Mouse (Mus musculus): ENCODE measurements around the gene Lce1l. TPM values are rescaled to one million over a fixed set of nuclear protein-coding genes. Genes with fewer than 3 reads are reported as not detected.

Lce1l gene
- polyA plus RNA-seq, 1 experiment from 2014 or later: not detected

Other genes with a start within 250 kb of the Lce1l start
- not detected in 2 replicates for gene 2210017I01Rik, start 243.8 kb downstream of the Lce1l start, polyA plus RNA-seq (2015; fragmentation: Nextera tagmentation; extraction: Ambion mirVana)
- gene Lce6a, start 229.6 kb downstream of the Lce1l start, polyA plus RNA-seq (2015; fragmentation: Nextera tagmentation; extraction: Ambion mirVana): not detected in 2 replicates
- not detected in 2 replicates for gene Lce1a1, start 203.0 kb downstream of the Lce1l start, polyA plus RNA-seq (2015; fragmentation: Nextera tagmentation; extraction: Ambion mirVana)
- not detected in 2 replicates for gene Lce1b, start 194.4 kb downstream of the Lce1l start, polyA plus RNA-seq (2015; fragmentation: Nextera tagmentation; extraction: Ambion mirVana)
- not detected in 2 replicates for gene Lce1a2, start 181.0 kb downstream of the Lce1l start, polyA plus RNA-seq (2015; fragmentation: Nextera tagmentation; extraction: Ambion mirVana)
- gene Lce1c, start 172.0 kb downstream of the Lce1l start, polyA plus RNA-seq (2015; fragmentation: Nextera tagmentation; extraction: Ambion mirVana): not detected in 2 replicates
- not detected in 2 replicates for gene Lce1d, start 164.1 kb downstream of the Lce1l start, polyA plus RNA-seq (2015; fragmentation: Nextera tagmentation; extraction: Ambion mirVana)
- not detected in 2 replicates for gene Lce1e, start 142.2 kb downstream of the Lce1l start, polyA plus RNA-seq (2015; fragmentation: Nextera tagmentation; extraction: Ambion mirVana)
- gene Lce1f, start 130.9 kb downstream of the Lce1l start, polyA plus RNA-seq (2015; fragmentation: Nextera tagmentation; extraction: Ambion mirVana): not detected in 2 replicates
- gene Gm38119, start 112.2 kb downstream of the Lce1l start, polyA plus RNA-seq (2015; fragmentation: Nextera tagmentation; extraction: Ambion mirVana): not detected in 2 replicates
- not detected in 2 replicates for gene Lce1g, start 98.9 kb downstream of the Lce1l start, polyA plus RNA-seq (2015; fragmentation: Nextera tagmentation; extraction: Ambion mirVana)
- gene Lce1h, start 86.2 kb downstream of the Lce1l start, polyA plus RNA-seq (2015; fragmentation: Nextera tagmentation; extraction: Ambion mirVana): not detected in 2 replicates
- gene Lce1i, start 72.4 kb downstream of the Lce1l start, polyA plus RNA-seq (2015; fragmentation: Nextera tagmentation; extraction: Ambion mirVana): not detected in 2 replicates
- gene Lce1j, start 60.8 kb downstream of the Lce1l start, polyA plus RNA-seq (2015; fragmentation: Nextera tagmentation; extraction: Ambion mirVana): not detected in 2 replicates
- gene Lce1k, start 43.4 kb downstream of the Lce1l start, polyA plus RNA-seq (2015; fragmentation: Nextera tagmentation; extraction: Ambion mirVana): not detected in 2 replicates
- not detected in 2 replicates for gene Kprp, start 24.0 kb downstream of the Lce1l start, polyA plus RNA-seq (2015; fragmentation: Nextera tagmentation; extraction: Ambion mirVana)
- gene 2310050C09Rik, start 18.9 kb upstream of the Lce1l start, polyA plus RNA-seq (2015; fragmentation: Nextera tagmentation; extraction: Ambion mirVana): not detected in 2 replicates
- gene Lce3a, start 74.9 kb upstream of the Lce1l start, polyA plus RNA-seq (2015; fragmentation: Nextera tagmentation; extraction: Ambion mirVana): not detected in 2 replicates
- gene Lce3b, start 81.7 kb upstream of the Lce1l start, polyA plus RNA-seq (2015; fragmentation: Nextera tagmentation; extraction: Ambion mirVana): not detected in 2 replicates
- gene Lce3c, start 93.2 kb upstream of the Lce1l start, polyA plus RNA-seq (2015; fragmentation: Nextera tagmentation; extraction: Ambion mirVana): not detected in 2 replicates
- not detected in 2 replicates for gene Lce3d, start 106.1 kb upstream of the Lce1l start, polyA plus RNA-seq (2015; fragmentation: Nextera tagmentation; extraction: Ambion mirVana)
- not detected in 2 replicates for gene Lce3e, start 115.8 kb upstream of the Lce1l start, polyA plus RNA-seq (2015; fragmentation: Nextera tagmentation; extraction: Ambion mirVana)
- gene Lce3f, start 140.9 kb upstream of the Lce1l start, polyA plus RNA-seq (2015; fragmentation: Nextera tagmentation; extraction: Ambion mirVana): not detected in 2 replicates
- gene Crct1, start 164.4 kb upstream of the Lce1l start, polyA plus RNA-seq (2015; fragmentation: Nextera tagmentation; extraction: Ambion mirVana): 1.4 and 1.5 TPM in 2 replicates
- not detected in 2 replicates for gene Lce1m, start 167.8 kb upstream of the Lce1l start, polyA plus RNA-seq (2015; fragmentation: Nextera tagmentation; extraction: Ambion mirVana)
- not detected in 2 replicates for gene Gm4858, start 217.5 kb upstream of the Lce1l start, polyA plus RNA-seq (2015; fragmentation: Nextera tagmentation; extraction: Ambion mirVana)